Mouse (Mus musculus) liver, adult 2 months (tissue): Measurements from ENCODE around the gene Rhoc.

Experiments
- CTCF ChIP-seq: fragments of 200-500 bp; IDR thresholded peaks from 2 replicates; pipeline ENCODE4 v1.5.1; 2011; ENCODE audit warnings: low read depth, low read length, control low read depth
- POLR2A ChIP-seq: fragments of 200-500 bp; IDR thresholded peaks from 2 replicates; pipeline ENCODE4 v1.6.1; 2011; ENCODE audit warnings: low read length, control low read depth; ENCODE audit not compliant: insufficient read depth; ENCODE audit errors: extremely low read depth

DNA sequence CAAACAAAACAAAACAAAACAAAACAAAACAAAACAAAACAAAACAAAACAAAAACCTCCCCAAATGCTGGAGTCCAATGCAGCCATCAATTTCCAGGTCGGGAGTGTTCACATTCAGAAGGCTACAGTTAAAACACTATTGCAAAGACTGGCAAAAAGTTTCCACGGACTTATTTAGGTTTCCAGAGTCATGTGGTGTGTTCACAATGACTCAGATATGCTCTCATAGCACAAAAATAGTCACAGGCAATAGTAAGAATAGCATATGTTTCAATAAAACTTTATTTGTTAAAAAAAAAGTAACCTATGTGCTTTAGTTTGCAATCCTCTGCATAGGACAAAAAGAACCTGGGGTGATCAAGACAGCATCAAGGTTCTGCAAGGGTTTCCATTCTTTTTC is 21.0 kb upstream of the Rhoc start:
- TF ChIP-seq CTCF (no peak), POLR2A (no peak)
